Mouse (Mus musculus) layer of hippocampus, adult 18-20 months (tissue): ENCODE measurements around the gene Tm9sf2. TPM values are rescaled to one million over a fixed set of nuclear protein-coding genes. Genes with fewer than 3 reads are reported as not detected.

Experiments used
- DNase-seq, 2 experiments: peaks; one replicate each; pipeline ENCODE4 v3.0.0; 2022; ENCODE audit warnings: low spot score in 2 of 2
- total RNA-seq, 2 experiments: library from RNA; stranded (reverse); gene quantifications; 2 replicates each; pipeline ENCODE4 v1.2.3; 2021

Tm9sf2 gene
- total RNA-seq, 2 experiments from 2014 or later, result 104 to 106 TPM

- no peak for DNase-seq
Measured at GRCm38 (mm10) chr14:122170202-122170781, 63.5 kb downstream of the Tm9sf2 start.

GRCm38 (mm10) chr14:122171031-122171430, 64.2 kb downstream of the Tm9sf2 start:
- no peak for DNase-seq

GRCm38 (mm10) chr14:122176263-122176798, 69.5 kb downstream of the Tm9sf2 start:
- no peak for DNase-seq

- no peak for DNase-seq
Measured at GRCm38 (mm10) chr14:122179262-122179661, 72.4 kb downstream of the Tm9sf2 start.

GRCm38 (mm10) chr14:122181078-122181814, 74.4 kb downstream of the Tm9sf2 start, which contains the start of gene Clybl:
TSS of gene Clybl (plus strand) at chr14:122181704.
- DNase-seq, result peak; percentile 90 to 94

- no peak for DNase-seq
Measured at GRCm38 (mm10) chr14:122181815-122182157, 74.9 kb downstream of the Tm9sf2 start.

- no peak for DNase-seq
Measured at GRCm38 (mm10) chr14:122182220-122182619, 75.4 kb downstream of the Tm9sf2 start.

- no peak for DNase-seq
Measured at GRCm38 (mm10) chr14:122183974-122184373, 77.1 kb downstream of the Tm9sf2 start.

- DNase-seq, result no peak
Measured at GRCm38 (mm10) chr14:122188250-122188649, 81.4 kb downstream of the Tm9sf2 start.

- DNase-seq, result peak in 1 of 2 experiments; percentile 36
Measured at GRCm38 (mm10) chr14:122189901-122190300, 83.1 kb downstream of the Tm9sf2 start.

GRCm38 (mm10) chr14:122190527-122190926, 83.7 kb downstream of the Tm9sf2 start:
- DNase-seq, result no peak

- peak; percentile 25 to 80 for DNase-seq
Measured at GRCm38 (mm10) chr14:122190941-122191510, 84.2 kb downstream of the Tm9sf2 start.

GRCm38 (mm10) chr14:122194630-122195029, 87.8 kb downstream of the Tm9sf2 start:
- no peak for DNase-seq

- no peak for DNase-seq
Measured at GRCm38 (mm10) chr14:122196851-122197250, 90.0 kb downstream of the Tm9sf2 start.

- DNase-seq, result no peak
Measured at GRCm38 (mm10) chr14:122200247-122200885, 93.5 kb downstream of the Tm9sf2 start.

- no peak for DNase-seq
Measured at GRCm38 (mm10) chr14:122209177-122209576, 102.3 kb downstream of the Tm9sf2 start.

Other genes starting within 250 kb of the Tm9sf2 start
- 10 to 100 TPM; 48.4 to 51.8 TPM for gene Ubac2, start 228.4 kb upstream of the Tm9sf2 start, total RNA-seq
- not detected for gene Gpr18, start 191.3 kb upstream of the Tm9sf2 start, total RNA-seq
- gene Gpr183, start 141.8 kb upstream of the Tm9sf2 start, total RNA-seq, result under 1 TPM; 0.58 to 0.92 TPM
- not detected for gene Timm8a2, start 72.4 kb upstream of the Tm9sf2 start, total RNA-seq
- 10 to 100 TPM; 29.5 to 30.4 TPM for gene Clybl, start 74.7 kb downstream of the Tm9sf2 start, total RNA-seq